Mouse (Mus musculus) lung, embryonic 16.5 days (tissue): ENCODE measurements around the gene Hsd17b1. TPM values are rescaled to one million over a fixed set of nuclear protein-coding genes. Genes with fewer than 3 reads are reported as not detected.
"Not testable (repeated sequence)": the region's sequence is repeated elsewhere in the genome, so short reads cannot be mapped to it uniquely, and the experiment has no call there.

Source experiments
- ATAC-seq: fragments of 200-750 bp; cut with Nextera tagmentation; 2 replicates; pipeline ENCODE4 v1.8.0; 2017; ENCODE audit warnings: low read depth, mild to moderate bottlenecking, moderate library complexity
- H3K27ac ChIP-seq: fragments of 300-500 bp; sonication (generic); 2 replicates; pipeline ENCODE4 v1.5.1; 2014; ENCODE audit warnings: mild to moderate bottlenecking, control low read depth, low read length
- H3K27me3 ChIP-seq: fragments of 300-500 bp; sonication (generic); 2 replicates; pipeline ENCODE4 v1.6.1; 2014; ENCODE audit warnings: low read depth, low read length, mixed read lengths; ENCODE audit not compliant: control insufficient read depth, insufficient read depth
- H3K36me3 ChIP-seq: fragments of 300-500 bp; sonication (generic); 2 replicates; pipeline ENCODE4 v1.6.1; 2014; ENCODE audit warnings: low read length; ENCODE audit not compliant: control insufficient read depth, insufficient read depth
- H3K4me1 ChIP-seq: fragments of 300-500 bp; sonication (generic); replicated peaks from 2 replicates; pipeline ENCODE4 v1.6.1; 2014; ENCODE audit warnings: low read length, mixed read lengths; ENCODE audit not compliant: control insufficient read depth, insufficient read depth
- H3K4me2 ChIP-seq: fragments of 300-500 bp; sonication (generic); 2 replicates; pipeline ENCODE4 v1.6.1; 2014; ENCODE audit warnings: low read depth, low read length, control low read depth
- H3K4me3 ChIP-seq: fragments of 300-500 bp; sonication (generic); 2 replicates; pipeline ENCODE4 v1.5.1; 2014; ENCODE audit warnings: mild to moderate bottlenecking, low read length, control low read depth
- H3K9ac ChIP-seq: fragments of 300-500 bp; sonication (generic); 2 replicates; pipeline ENCODE4 v1.6.1; 2014; ENCODE audit warnings: low read length, control low read depth
- H3K9me3 ChIP-seq: fragments of 300-500 bp; sonication (generic); 2 replicates; pipeline ENCODE4 v1.6.1; 2016; ENCODE audit warnings: low read length; ENCODE audit not compliant: control insufficient read depth
- WGBS: fragments of 180-500 bp; shearing (Covaris S2); extraction: QIAGEN DNeasy Blood & Tissue Kit; methylation state at CpG from one replicate; pipeline ENCODE4 v1.1.7; 2014; 5-methylcytosine and 5-hydroxymethylcytosine counted together
- polyA plus RNA-seq: library from polyadenylated mRNA; unstranded; fragments of >200 nt; fragmentation: Nextera tagmentation; extraction: Ambion mirVana; gene quantifications from 2 replicates; pipeline ENCODE4 v1.2.1, GENCODE M21; 2015

Gene Hsd17b1
- polyA plus RNA-seq, 1 experiment from 2014 or later: 0.19 TPM

DNA sequence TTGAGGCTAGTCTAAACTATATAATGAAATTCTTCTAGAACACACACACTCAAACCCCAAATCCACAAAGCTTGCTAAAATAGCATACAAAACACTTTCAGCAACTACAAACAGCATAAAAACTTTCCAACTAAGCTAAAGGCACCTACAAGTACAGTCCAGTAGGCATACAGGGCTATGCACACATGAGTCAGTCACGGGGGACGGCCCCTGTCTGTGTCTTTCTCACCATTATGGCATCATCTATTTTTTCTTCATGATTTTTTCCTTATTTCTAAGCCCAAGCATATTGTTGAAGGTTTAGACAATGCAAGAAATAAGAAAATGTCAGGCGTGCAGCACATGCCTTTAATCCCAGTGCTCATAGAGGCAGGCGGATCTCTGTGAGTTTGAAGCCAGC lies 33.0 kb downstream of the Hsd17b1 start:
- no peak overlapping the region for H3K27ac ChIP-seq
- 0 out of 2 replicates have a peak, but pooled peaks cover 2% of the 10 kb centered on the region for H3K36me3 ChIP-seq
- no peak overlapping the region for H3K4me2 ChIP-seq
- no peak for ATAC-seq
- H3K4me1 ChIP-seq: no peaks in the 10 kb centered on the region
- no peak overlapping the region for H3K4me3 ChIP-seq
- H3K9me3 ChIP-seq: no peaks in the 10 kb centered on the region
- no peak overlapping the region for H3K9ac ChIP-seq
- H3K27me3 ChIP-seq: no peaks in the 10 kb centered on the region
- WGBS: 83% methylated on average over 4 of the region's 4 CpGs

DNA sequence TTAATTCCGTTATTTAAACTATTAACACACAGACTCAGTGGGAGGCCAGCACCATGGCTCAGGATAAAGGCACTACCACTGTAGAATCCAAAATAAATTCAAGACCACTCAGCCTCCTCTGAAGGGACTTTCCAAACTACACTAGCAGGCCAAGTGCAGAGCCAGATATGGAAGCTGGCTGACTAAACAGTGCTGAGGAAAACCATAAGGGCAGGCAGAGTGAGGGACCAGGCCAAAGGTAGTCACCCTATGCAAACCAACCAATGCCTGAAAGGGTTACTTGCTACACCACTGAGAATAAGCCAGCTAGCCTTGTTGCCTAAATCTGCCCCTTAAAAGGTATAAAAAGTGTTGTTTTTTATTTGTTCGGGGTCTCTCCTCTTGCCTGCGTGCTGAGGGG lies 34.0 kb downstream of the Hsd17b1 start:
- H3K9ac ChIP-seq: no peak overlapping the region
- no peak overlapping the region for H3K4me3 ChIP-seq
- no peak overlapping the region for H3K4me2 ChIP-seq
- WGBS: 94% methylated on average over 3 of the region's 3 CpGs
- H3K4me1 ChIP-seq: no peaks in the 10 kb centered on the region; the same call in 1 of the 2 replicates
- H3K27ac ChIP-seq: no peak overlapping the region
- no peaks in the 10 kb centered on the region for H3K9me3 ChIP-seq
- H3K27me3 ChIP-seq: no peaks in the 10 kb centered on the region
- ATAC-seq: no peak
- 0 out of 2 replicates have a peak, but pooled peaks cover 4% of the 10 kb centered on the region for H3K36me3 ChIP-seq

GRCm38 (mm10) chr11:101115564-101115963 lies 37.4 kb downstream of the Hsd17b1 start:
- ATAC-seq: no peak
- 82% methylated on average over 2 of the region's 2 CpGs for WGBS
- no peak overlapping the region for H3K4me3 ChIP-seq
- H3K9ac ChIP-seq: no peak overlapping the region
- H3K9me3 ChIP-seq: no peaks in the 10 kb centered on the region
- no peaks in the 10 kb centered on the region for H3K27me3 ChIP-seq
- H3K4me2 ChIP-seq: no peak overlapping the region
- H3K36me3 ChIP-seq: 0 out of 2 replicates have a peak, but pooled peaks cover 4% of the 10 kb centered on the region
- peaks cover 11% of the 10 kb centered on the region for H3K4me1 ChIP-seq
- H3K27ac ChIP-seq: no peak overlapping the region

GRCm38 (mm10) chr11:101118105-101118504 lies 39.9 kb downstream of the Hsd17b1 start:
- Histone ChIP-seq H3K4me1 (peaks cover 19% of the 10 kb centered on the region), H3K27me3 (no peaks in the 10 kb centered on the region), H3K4me2 (peak overlapping the region; percentile 73), H3K4me3 (peak overlapping the region; percentile 90), H3K27ac (peak overlapping the region; percentile 20; the same call in 1 of the 2 replicates), H3K9me3 (no peaks in the 10 kb centered on the region), H3K36me3 (peaks cover 7% of the 10 kb centered on the region; the same call in 1 of the 2 replicates), H3K9ac (peak overlapping the region; percentile 91)
- 22% methylated on average over 4 of the region's 4 CpGs for WGBS
- no peak for ATAC-seq

DNA sequence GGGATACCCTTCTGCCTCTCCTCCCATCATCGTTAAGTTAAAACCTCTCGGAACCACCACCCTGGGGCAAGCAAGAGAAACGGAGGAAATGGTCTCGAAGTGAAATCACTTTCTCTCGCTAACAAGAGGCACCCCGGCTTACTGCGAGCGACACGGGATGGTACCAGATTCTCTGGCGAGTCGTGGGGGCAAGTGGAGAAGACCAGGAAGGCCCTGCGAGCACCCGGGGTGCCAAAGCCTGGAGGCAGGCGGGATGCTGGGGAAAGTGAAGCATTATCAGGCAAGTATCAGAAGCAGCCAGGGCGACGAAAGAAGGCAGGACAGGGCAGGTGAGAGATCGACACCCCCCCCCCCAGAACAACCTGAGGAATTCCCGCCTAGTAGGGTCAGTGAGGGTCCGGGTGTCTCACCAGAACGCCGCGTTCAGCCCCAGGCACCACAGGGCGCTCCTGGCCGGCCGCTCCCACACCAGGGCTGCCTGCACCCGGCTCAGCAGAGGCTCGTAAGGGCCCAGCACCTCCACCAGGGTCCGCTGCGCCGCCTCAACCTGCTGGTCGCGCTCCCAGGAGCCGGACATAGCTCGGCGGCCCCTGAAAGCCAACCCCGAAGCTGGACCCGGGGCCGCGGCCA lies 41.0 kb downstream of the Hsd17b1 start:
- Histone ChIP-seq H3K27ac (peak overlapping the region; percentile 87), H3K9ac (peak overlapping the region; percentile 91), H3K9me3 (no peaks in the 10 kb centered on the region), H3K27me3 (no peaks in the 10 kb centered on the region), H3K4me1 (peaks cover 19% of the 10 kb centered on the region), H3K4me3 (peak overlapping the region; percentile 90), H3K36me3 (peaks cover 13% of the 10 kb centered on the region), H3K4me2 (peak overlapping the region; percentile 73)
- peak; percentile 79 for ATAC-seq
- WGBS: under 1% methylated on average over 39 of the region's 39 CpGs

GRCm38 (mm10) chr11:101119761-101120544 lies 41.7 kb downstream of the Hsd17b1 start, which contains the start of the genes Retreg3 and Tubg1:
Retreg3 (minus strand) TSS chr11:101119893.
Tubg1 (plus strand) TSS chr11:101119938.
- peak within 1 kb of the TSS; percentile 91 for H3K9ac ChIP-seq
- H3K27me3 ChIP-seq: no peaks in the 10 kb centered on the region
- peak within 1 kb of the TSS; percentile 96 for H3K4me2 ChIP-seq
- H3K4me1 ChIP-seq: peaks cover 19% of the 10 kb centered on the region
- WGBS: 0% methylated on average over 61 of the region's 61 CpGs
- no peaks in the 10 kb centered on the region for H3K9me3 ChIP-seq
- peak within 1 kb of the TSS; percentile 90 for H3K4me3 ChIP-seq
- H3K36me3 ChIP-seq: peaks cover 13% of the 10 kb centered on the region
- H3K27ac ChIP-seq: peak within 1 kb of the TSS; percentile 87
- ATAC-seq: peak; percentile 97

- peaks cover 19% of the 10 kb centered on the region for H3K4me1 ChIP-seq
- H3K4me2 ChIP-seq: peak overlapping the region; percentile 96
- WGBS: 12% methylated on average over 19 of the region's 19 CpGs
- H3K27ac ChIP-seq: peak overlapping the region; percentile 79
- H3K4me3 ChIP-seq: peak overlapping the region; percentile 90
- ATAC-seq: no peak
- H3K9ac ChIP-seq: peak overlapping the region; percentile 84
- peaks cover 16% of the 10 kb centered on the region for H3K36me3 ChIP-seq
- H3K9me3 ChIP-seq: no peaks in the 10 kb centered on the region
- H3K27me3 ChIP-seq: no peaks in the 10 kb centered on the region
These were observed 42.5 kb downstream of the Hsd17b1 start for GRCm38 (mm10) chr11:101120545-101121188.

GRCm38 (mm10) chr11:101124494-101124893 lies 46.3 kb downstream of the Hsd17b1 start:
- not testable (repeated sequence) for H3K9me3 ChIP-seq, H3K4me1 ChIP-seq, H3K9ac ChIP-seq, H3K27ac ChIP-seq, H3K4me2 ChIP-seq, H3K4me3 ChIP-seq, H3K27me3 ChIP-seq, ATAC-seq
- H3K36me3 ChIP-seq: peaks cover 24% of the 10 kb centered on the region
- 96% methylated on average over 8 of the region's 8 CpGs for WGBS

- not testable (repeated sequence) for H3K9me3 ChIP-seq, ATAC-seq, H3K4me3 ChIP-seq, H3K27ac ChIP-seq, H3K4me1 ChIP-seq, H3K4me2 ChIP-seq, H3K27me3 ChIP-seq, H3K9ac ChIP-seq
- H3K36me3 ChIP-seq: peaks cover 24% of the 10 kb centered on the region
- 91% methylated on average over 7 of the region's 9 CpGs for WGBS
These were observed 46.8 kb downstream of the Hsd17b1 start for GRCm38 (mm10) chr11:101125008-101125407.
